Mouse (Mus musculus) brown adipose tissue, adult 24 weeks (tissue): Measurements from ENCODE around the gene Gal3st2b. TPM values are rescaled to one million over a fixed set of nuclear protein-coding genes. Genes with fewer than 3 reads are reported as not detected.
"Not testable (repeated sequence)": the region's sequence is repeated elsewhere in the genome, so short reads cannot be mapped to it uniquely, and the experiment has no call there.

ENCODE experiments used
- H3K27ac ChIP-seq: fragments of 200-500 bp; replicated peaks from 2 replicates; pipeline ENCODE4 v1.5.1; 2012; ENCODE audit warnings: low read depth, mild to moderate bottlenecking, low read length
- H3K4me1 ChIP-seq: fragments of 200-500 bp; 2 replicates; pipeline ENCODE4 v1.6.1; 2012; ENCODE audit warnings: low read length, mixed read lengths; ENCODE audit not compliant: control insufficient read depth, insufficient read depth, insufficient read length
- H3K4me3 ChIP-seq: fragments of 200-500 bp; 2 replicates; pipeline ENCODE4 v1.5.1; 2012; ENCODE audit warnings: low read depth, mild to moderate bottlenecking, low read length, moderate library complexity; ENCODE audit not compliant: insufficient read depth
- polyA plus RNA-seq: library from polyadenylated mRNA; stranded (reverse); fragments of >200 nt; gene quantifications from 2 replicates; pipeline ENCODE4 v1.2.4, GENCODE M21; 2012; ENCODE audit not compliant: missing spikeins, insufficient read depth, insufficient read length

Gene Gal3st2b
- not detected in 2 replicates for polyA plus RNA-seq

DNA sequence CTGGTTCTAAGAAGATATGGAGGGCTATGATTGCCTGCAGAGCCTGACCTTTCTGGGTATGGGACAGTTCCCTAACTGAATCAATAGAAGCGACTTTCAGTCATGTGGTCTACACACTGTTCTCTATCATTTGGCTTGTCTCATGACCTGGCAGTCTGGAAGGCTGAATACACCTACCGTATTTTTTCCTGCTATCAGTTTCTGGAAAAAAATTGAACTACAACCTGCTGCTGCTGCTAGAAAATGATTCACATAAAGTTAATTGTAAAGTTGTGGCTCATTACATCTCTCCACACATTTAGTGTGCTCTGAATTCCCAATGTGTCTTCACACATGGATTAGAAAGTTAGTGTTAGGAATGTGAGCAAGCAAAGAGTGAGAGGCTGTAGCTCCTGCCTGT is at the start of gene Gal3st2b:
TSS of gene Gal3st2b (plus strand) at position 301 of the 400 bp plus-strand sequence.
- H3K4me1 ChIP-seq, H3K27ac ChIP-seq, H3K4me3 ChIP-seq: not testable (repeated sequence)

GRCm38 (mm10) chr1:93871594-93872105 is 46.5 kb upstream of the Gal3st2b start:
- not testable (repeated sequence) for H3K4me3 ChIP-seq, H3K27ac ChIP-seq, H3K4me1 ChIP-seq

DNA sequence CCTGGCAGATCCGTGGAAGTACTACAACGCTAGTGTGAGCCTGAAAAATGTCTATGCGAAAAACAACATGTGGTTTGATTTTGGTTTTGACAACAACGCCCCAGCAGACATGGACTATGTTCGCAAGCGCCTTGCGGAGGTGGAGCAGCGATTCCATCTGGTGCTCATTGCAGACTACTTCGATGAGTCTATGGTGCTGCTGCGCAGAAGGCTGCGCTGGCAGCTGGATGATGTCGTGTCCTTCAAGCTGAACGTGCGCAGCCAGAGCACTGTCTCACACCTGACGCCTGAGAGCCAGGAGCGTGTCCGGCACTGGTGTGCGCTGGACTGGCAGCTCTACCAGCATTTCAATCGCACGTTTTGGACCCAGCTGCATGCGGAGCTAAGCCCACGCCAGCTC is 43.7 kb upstream of the Gal3st2b start:
- not testable (repeated sequence) for H3K4me3 ChIP-seq, H3K27ac ChIP-seq, H3K4me1 ChIP-seq

- not testable (repeated sequence) for H3K4me3 ChIP-seq, H3K4me1 ChIP-seq, H3K27ac ChIP-seq
These were observed 36.3 kb upstream of the Gal3st2b start for GRCm38 (mm10) chr1:93881778-93882177.

- H3K27ac ChIP-seq, H3K4me1 ChIP-seq, H3K4me3 ChIP-seq: not testable (repeated sequence)
These were observed 27.2 kb upstream of the Gal3st2b start for GRCm38 (mm10) chr1:93890936-93891335.

GRCm38 (mm10) chr1:93897395-93897794 is 20.7 kb upstream of the Gal3st2b start:
- H3K27ac ChIP-seq, H3K4me3 ChIP-seq, H3K4me1 ChIP-seq: not testable (repeated sequence)

GRCm38 (mm10) chr1:93901291-93901690 is 16.8 kb upstream of the Gal3st2b start:
- not testable (repeated sequence) for H3K4me3 ChIP-seq, H3K27ac ChIP-seq, H3K4me1 ChIP-seq

- H3K4me1 ChIP-seq, H3K27ac ChIP-seq, H3K4me3 ChIP-seq: not testable (repeated sequence)
These were observed 11.4 kb upstream of the Gal3st2b start for GRCm38 (mm10) chr1:93906690-93907089.

GRCm38 (mm10) chr1:93908977-93909586 is 9.0 kb upstream of the Gal3st2b start:
- H3K4me3 ChIP-seq, H3K27ac ChIP-seq, H3K4me1 ChIP-seq: not testable (repeated sequence)

GRCm38 (mm10) chr1:93911877-93912276 is 6.2 kb upstream of the Gal3st2b start:
- not testable (repeated sequence) for H3K4me1 ChIP-seq, H3K27ac ChIP-seq, H3K4me3 ChIP-seq

DNA sequence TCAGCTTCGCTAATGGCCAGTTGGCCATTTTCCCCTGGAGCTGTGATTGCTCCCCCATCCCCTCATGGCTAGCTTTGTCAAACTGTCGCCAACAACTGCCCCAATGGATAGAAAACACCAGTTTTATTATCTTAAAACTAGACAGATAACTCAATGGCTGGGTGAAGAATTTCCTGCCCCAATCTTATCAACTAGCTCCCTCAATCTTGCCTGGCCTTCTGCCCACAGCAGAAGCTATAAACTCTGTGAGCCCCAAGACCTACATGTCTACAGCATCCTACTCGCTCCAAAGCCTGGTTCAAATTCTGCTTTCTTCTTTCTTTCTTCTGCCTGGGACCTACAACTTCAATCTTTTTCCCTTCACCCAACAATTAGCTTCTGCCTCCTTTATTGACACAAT is 951 bp upstream of the Gal3st2b start:
- H3K27ac ChIP-seq, H3K4me1 ChIP-seq, H3K4me3 ChIP-seq: not testable (repeated sequence)

DNA sequence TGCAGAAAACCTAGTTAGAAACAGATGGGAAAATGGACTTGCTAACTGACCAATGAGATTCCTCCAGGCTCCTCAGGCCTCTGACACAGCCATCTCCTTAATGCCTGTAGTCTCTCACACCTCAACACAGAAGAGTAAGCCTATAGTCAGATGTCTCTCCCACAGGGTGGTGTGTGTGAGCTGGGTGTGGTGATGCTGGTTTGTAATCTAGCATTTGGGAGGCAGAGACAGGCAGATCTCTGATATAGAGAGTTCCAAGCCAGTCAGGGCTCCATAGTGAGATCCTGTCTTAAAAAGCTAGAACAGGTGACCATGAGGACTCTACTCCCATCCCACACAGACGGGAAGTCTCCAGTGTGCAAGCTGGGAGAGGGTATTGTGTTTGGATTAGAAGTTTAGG is 664 bp downstream of the Gal3st2b start:
- not testable (repeated sequence) for H3K27ac ChIP-seq, H3K4me3 ChIP-seq

DNA sequence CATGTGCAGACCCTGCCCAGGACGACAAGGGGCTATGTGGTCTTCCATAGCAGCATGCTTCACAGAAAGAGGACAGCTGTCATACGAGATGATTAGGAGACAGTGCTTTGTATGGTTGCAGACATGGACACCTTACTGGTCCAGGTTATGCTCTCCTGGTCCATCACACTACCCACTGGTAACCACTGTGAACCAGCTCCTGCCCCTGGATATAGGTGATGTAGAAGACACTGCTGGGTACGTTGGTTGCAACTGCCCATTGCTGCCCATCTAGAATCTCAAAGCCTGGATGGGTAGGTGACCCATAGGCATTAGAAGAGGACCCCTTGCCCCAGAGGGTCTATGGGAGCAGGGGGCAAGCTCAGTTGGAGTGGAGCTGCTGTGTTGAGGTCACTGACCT is 1.2 kb downstream of the Gal3st2b start:
- H3K4me1 ChIP-seq, H3K4me3 ChIP-seq, H3K27ac ChIP-seq: not testable (repeated sequence)

More for the DNA sequence above, 664 bp downstream of the Gal3st2b start:
- H3K4me1 ChIP-seq = not testable (repeated sequence)

DNA sequence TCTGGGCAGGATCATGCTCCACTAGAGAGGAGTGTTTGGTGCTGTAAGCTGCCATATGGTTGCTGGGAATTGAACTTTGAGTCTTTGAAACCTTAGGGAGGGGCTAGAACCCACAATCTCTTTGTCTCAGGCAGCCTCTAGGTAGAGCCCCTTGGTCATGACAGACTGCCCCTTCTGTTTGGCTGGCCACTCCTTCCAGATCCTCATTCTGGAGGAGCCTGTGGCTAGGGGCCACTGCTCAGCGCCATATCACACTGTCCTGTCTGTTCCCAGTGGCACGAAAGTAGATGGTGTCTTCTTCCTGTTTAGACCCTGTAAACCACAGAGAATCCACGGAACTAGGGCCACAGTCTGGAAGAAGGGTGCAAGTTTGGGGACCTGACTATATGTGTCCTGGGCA is 4.5 kb downstream of the Gal3st2b start:
- not testable (repeated sequence) for H3K4me3 ChIP-seq, H3K4me1 ChIP-seq, H3K27ac ChIP-seq

GRCm38 (mm10) chr1:93923098-93923497 is 5.0 kb downstream of the Gal3st2b start:
- not testable (repeated sequence) for H3K4me3 ChIP-seq, H3K27ac ChIP-seq, H3K4me1 ChIP-seq

GRCm38 (mm10) chr1:93935378-93935777 is 17.3 kb downstream of the Gal3st2b start:
- not testable (repeated sequence) for H3K4me1 ChIP-seq, H3K27ac ChIP-seq, H3K4me3 ChIP-seq
